Mouse (Mus musculus): Measurements from ENCODE around the gene Gm14459.
"Not testable (repeated sequence)": the region's sequence is repeated elsewhere in the genome, so short reads cannot be mapped to it uniquely, and the experiment has no call there.

Gm14459 gene

DNA sequence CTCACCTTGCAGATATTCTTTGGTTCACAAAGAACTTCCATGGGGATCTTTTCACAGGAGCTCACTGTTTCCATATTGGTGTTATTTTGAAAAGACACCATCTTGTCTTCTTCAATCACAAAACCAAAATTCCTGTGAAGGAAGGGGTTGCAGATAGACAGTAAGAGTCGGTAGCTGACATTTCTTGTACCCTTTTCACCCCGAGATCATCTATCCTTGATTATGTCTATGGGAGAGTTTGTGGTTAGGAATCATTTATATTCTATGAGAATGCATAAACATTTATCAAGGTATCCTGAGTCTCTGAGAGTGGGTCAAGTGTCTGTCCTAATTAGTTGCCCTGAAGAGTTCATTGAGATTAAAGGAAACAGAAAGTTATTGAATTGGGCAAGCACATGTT, at the start of gene Gm14459:
Gm14459 (minus strand) TSS at position 101 of the 400 bp plus-strand sequence.
- no peak for DNase-seq

GRCm38 (mm10) chrX:8548155-8548554, 23.4 kb upstream of the Gm14459 start, which contains the start of gene Ssxb6:
TSS of gene Ssxb6 (minus strand) at chrX:8548255.
- not testable (repeated sequence) for DNase-seq

All from cerebellum, adult 18-20 months (tissue).